Mouse (Mus musculus): Measurements from ENCODE around the gene Kif26b. TPM values are rescaled to one million over a fixed set of nuclear protein-coding genes. Genes with fewer than 3 reads are reported as not detected.

Gene Kif26b
- total RNA-seq, 2 experiments from 2014 or later, result 4.5 to 5.9 TPM

DNA sequence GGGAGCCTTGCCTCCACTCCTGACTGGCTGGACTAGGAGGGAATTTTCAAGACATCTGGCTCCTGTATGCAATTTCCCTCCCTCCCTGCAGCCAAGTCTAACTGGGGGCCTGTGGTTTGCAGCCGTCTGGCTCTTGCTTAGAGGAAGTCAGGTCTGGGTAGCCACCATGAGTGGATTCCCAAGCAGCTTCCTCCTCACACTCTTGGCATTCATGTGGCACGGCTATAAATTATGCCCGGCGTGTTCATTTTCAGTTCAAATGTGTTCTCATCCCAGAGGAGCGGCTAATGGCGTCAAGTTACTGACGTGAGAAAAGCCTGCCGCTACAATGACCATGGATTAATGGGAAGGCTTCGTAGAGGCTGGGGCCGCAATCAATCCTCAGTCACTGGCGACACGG is 424.0 kb downstream of the Kif26b start:
- intact Hi-C loops (cut with DNase I), result no loop called here
- DNase-seq, result no peak

DNA sequence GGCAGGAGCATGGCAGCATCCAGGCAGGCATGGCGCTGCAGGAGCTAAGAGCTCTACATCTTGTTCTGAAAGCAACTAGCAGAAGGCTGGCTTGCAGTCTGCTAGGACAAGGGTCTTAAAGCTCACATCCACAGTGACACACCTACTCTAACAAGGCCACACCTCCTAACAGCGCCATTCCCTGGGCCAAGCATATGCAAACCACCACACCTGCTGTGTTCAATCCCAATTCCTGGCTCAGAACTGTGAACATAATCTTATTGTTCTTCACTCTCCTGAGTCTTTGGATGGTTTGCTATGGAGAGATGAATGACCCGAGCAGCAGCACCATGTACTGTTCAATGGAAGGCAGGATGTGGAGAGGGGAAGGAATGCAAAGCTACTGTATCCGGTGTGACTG is 429.7 kb downstream of the Kif26b start:
- intact Hi-C loops (cut with DNase I), result no loop called here
- no peak for DNase-seq

DNA sequence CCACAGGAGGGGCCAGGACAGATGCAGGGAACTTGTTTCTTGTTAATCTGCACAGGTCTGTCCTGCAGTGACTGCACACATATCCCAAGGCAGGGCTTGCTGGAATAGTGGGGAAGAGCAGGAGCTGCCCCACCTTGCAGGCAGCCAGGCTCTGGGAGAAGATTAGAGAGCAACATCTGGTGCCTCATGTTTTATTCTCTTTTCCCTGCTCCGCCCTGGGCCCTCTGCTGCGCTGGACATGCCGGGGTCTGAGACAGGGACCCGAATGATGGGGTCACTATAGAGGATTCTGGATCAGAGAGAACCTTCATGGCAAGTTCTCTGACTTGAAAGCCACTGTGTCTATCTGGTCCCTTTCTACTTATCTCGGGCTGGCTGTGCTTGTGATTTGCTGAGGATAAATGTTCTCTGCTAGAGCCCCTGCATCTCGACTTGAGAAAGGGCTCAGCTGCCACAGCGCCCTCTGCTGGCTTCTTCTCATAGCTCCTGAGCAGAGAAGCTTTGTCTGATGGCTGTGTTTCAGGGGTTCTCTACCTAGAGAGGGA is 431.2 kb downstream of the Kif26b start:
- DNase-seq, result peak; percentile 70 to 83
- intact Hi-C loops (cut with DNase I), result loop anchor here (2.0 to 10.0 kb wide), 3 partner anchors 182 to 515 kb away; partner anchors contain the start of gene Kif26b

DNA sequence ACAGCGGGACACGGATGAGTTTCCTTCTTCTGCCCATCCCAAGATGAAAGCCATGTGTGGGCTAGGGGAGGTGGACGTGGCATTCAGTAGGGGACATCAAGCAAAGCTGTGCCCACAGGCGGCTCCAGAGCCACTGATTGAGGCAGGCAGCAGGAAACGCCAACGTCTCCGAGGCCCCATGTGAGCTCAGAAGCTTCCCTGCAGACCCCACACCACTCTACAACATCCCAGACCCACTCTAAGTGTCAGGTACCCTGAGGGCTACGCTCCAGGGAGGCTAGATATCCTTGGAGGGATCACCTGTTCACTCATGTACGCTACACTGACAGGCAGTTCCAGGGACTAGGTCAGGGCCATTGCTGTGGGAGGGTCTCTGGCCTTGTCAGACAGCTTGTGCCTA is 432.7 kb downstream of the Kif26b start:
- intact Hi-C loops (cut with DNase I), result loop anchor here (2.0 to 10.0 kb wide), 3 partner anchors 181 to 513 kb away; partner anchors contain the start of gene Kif26b
- no peak for DNase-seq

DNA sequence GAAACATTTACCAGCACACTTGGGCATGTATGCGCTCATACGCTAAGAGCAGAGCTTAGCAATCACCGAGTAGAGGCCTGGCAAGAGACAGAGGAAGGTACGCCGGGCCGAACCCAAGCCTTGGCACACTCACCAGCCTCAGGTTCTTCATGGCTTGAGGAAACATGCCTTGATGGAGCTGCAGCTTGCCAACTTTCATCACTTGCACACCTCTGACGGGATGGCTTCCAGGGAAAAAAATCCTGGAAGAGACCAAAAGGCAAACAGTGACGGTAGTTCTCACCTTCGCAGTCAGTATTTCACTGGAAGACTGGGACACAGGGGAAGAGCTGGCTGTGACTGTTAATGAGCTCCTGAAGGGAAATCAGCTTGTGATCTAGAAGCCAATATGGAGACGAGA is 443.1 kb downstream of the Kif26b start:
- no peak for DNase-seq
- intact Hi-C loops (cut with DNase I), result no loop called here

DNA sequence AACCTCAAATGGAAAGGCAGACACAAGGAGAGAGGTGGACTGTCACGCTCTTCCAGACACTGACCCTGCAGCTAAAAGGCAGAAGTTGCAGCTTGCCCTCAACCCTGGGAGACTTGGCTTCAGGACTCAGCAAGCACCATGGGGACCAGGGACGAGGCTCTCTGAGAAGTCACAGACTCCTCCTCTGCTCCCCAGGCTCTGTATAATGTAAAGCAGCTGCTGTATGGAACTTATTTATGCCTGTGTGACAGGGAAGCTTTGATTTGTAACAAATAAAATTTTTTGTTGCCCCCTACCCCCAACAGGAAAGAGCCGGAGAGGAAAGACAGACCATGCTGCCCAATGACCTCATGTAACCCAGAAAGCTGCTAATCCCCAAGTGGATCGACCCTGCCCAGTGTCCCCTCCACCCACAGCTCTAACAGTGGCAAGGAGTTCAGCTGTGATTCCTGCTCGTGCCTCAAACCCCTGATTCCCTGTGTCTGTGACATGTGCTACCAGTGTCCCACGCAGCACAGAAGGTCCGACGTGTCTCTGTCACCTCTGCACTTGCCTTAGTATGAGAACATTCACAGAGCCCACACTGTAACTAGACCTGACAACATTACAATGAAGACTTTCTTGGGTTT is 449.8 kb downstream of the Kif26b start:
- intact Hi-C loops (cut with DNase I), result no loop called here
- DNase-seq, result no peak

DNA sequence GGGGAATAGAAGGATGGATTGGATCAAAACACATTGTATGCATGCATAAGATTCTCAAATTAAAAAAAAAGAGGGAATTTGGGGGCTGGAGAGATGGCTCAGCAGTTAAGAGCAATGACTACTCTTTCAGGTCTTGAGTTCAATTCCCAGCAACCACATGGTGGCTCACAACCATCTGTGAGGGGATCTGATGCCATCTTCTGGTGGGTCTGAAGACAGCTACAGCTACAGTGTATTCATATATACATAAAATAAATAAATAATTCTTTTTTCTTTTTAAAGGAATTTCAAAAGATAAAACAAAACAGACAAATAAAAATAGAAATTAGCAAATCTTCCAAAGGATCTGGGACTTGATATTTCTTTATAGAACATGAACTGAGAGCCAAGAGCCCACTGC is 451.3 kb downstream of the Kif26b start:
- DNase-seq, result no peak
- intact Hi-C loops (cut with DNase I), result no loop called here

DNA sequence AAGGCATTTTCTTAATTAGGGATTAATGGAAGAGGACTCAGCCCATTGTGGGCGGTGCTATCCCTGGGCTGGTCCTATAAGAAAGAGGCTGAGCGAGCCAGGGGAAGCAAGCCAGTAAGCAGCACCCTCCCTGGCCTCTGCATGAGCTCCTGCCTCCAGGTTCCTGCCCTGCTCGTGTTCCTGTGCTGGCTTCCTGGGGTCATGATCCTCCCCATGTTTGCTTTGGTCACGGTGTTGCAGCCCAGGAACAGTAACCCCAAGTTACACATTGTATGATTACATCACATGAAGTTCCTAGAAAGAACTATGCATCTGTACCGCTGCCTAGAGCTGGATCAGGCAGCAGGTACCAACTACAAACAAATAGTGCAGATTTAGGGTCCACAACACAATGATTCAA is 452.7 kb downstream of the Kif26b start:
- DNase-seq, result no peak
- intact Hi-C loops (cut with DNase I), result no loop called here

DNA sequence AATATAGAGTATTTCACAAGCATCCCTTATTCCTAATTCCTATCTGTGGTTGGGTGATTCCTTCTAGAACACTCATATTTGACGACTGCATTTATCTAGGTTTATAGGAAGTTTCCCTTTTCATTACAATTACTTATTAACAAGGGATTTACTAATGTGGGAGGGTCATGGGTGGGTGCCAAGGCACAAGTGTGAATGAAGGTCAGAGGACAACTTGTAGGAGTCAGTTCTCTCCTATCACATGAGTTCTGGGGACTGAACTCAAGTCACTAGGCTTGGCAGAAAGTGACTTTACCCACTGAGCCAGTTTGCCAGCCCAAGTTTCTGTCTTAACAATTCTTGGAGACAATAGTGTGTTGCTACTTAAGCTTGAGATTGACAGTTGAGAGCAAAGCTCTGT is 459.3 kb downstream of the Kif26b start:
- intact Hi-C loops (cut with DNase I), result no loop called here
- no peak for DNase-seq

Other genes starting within 250 kb of the Kif26b start
- 100 to 1,000 TPM; 111 to 119 TPM for gene Cox20, start 210.0 kb upstream of the Kif26b start, total RNA-seq (2021)
- gene Hnrnpu, start 191.3 kb upstream of the Kif26b start, total RNA-seq (2021), result 100 to 1,000 TPM; 212 to 218 TPM
- 10 to 100 TPM; 49.9 to 50.0 TPM for gene Efcab2, start 123.0 kb upstream of the Kif26b start, total RNA-seq (2021)